Mouse (Mus musculus) c-Kit-positive CD71-positive TER-119-positive erythroid progenitor cells, embryonic 14.5 days (primary cell): Measurements from ENCODE around the gene St6galnac6.

ENCODE experiments used
- DNase-seq: peaks from one replicate; pipeline ENCODE4 v3.0.0-alpha.2; 2013; ENCODE audit warnings: low spot score

St6galnac6 gene

GRCm38 (mm10) chr2:32599409-32599808 is at the start of gene St6galnac6:
Gene St6galnac6 (plus strand): TSS chr2:32599709.
- DNase-seq = no peak

GRCm38 (mm10) chr2:32549764-32550163 is 49.7 kb upstream of the St6galnac6 start:
- DNase-seq = no peak

- DNase-seq = no peak
Observed at GRCm38 (mm10) chr2:32551236-32551635, 48.3 kb upstream of the St6galnac6 start.

GRCm38 (mm10) chr2:32553592-32554148 is 45.8 kb upstream of the St6galnac6 start:
- DNase-seq = no peak

- DNase-seq = no peak
Observed at GRCm38 (mm10) chr2:32555484-32555883, 44.0 kb upstream of the St6galnac6 start.

- no peak for DNase-seq
Observed at GRCm38 (mm10) chr2:32556019-32556418, 43.5 kb upstream of the St6galnac6 start.

- DNase-seq = no peak
Observed at GRCm38 (mm10) chr2:32559570-32559969, 39.9 kb upstream of the St6galnac6 start.

GRCm38 (mm10) chr2:32566536-32567063 is 32.9 kb upstream of the St6galnac6 start:
- DNase-seq = peak; percentile 65

GRCm38 (mm10) chr2:32568149-32568548 is 31.4 kb upstream of the St6galnac6 start:
- DNase-seq = no peak

GRCm38 (mm10) chr2:32568941-32569340 is 30.6 kb upstream of the St6galnac6 start:
- DNase-seq = no peak

- peak; percentile 87 for DNase-seq
Observed at GRCm38 (mm10) chr2:32570698-32571494, 28.6 kb upstream of the St6galnac6 start, which contains the start of gene Dpm2. Gene Dpm2 (plus strand): TSS chr2:32570858.

- DNase-seq = no peak
Observed at GRCm38 (mm10) chr2:32572196-32572595, 27.3 kb upstream of the St6galnac6 start.

GRCm38 (mm10) chr2:32574497-32574896 is 25.0 kb upstream of the St6galnac6 start, which contains the start of gene Pip5kl1:
Gene Pip5kl1 (plus strand): TSS chr2:32574797.
- DNase-seq = no peak

- DNase-seq = peak; percentile 59
Observed at GRCm38 (mm10) chr2:32574901-32575585, 24.5 kb upstream of the St6galnac6 start.

GRCm38 (mm10) chr2:32575586-32576160 is 23.8 kb upstream of the St6galnac6 start, which contains the start of gene 9430097D07Rik:
Gene 9430097D07Rik (minus strand): TSS chr2:32575684.
- DNase-seq = no peak

GRCm38 (mm10) chr2:32576532-32576931 is 23.0 kb upstream of the St6galnac6 start:
- DNase-seq = no peak

- no peak for DNase-seq
Observed at GRCm38 (mm10) chr2:32578146-32579046, 21.1 kb upstream of the St6galnac6 start.

GRCm38 (mm10) chr2:32581450-32582095 is 17.9 kb upstream of the St6galnac6 start:
- no peak for DNase-seq

GRCm38 (mm10) chr2:32582830-32583799 is 16.4 kb upstream of the St6galnac6 start:
- DNase-seq = peak; percentile 79
